Mouse (Mus musculus): ENCODE data around the gene 4930568D16Rik. TPM values are rescaled to one million over a fixed set of nuclear protein-coding genes. Genes with fewer than 3 reads are reported as not detected.
A peak's percentile ranks its signal among the peaks of the same experiment; 100 is the strongest.

4930568D16Rik gene
- polyA plus RNA-seq, 1 experiment from 2014 or later = not detected

- Histone ChIP-seq H3K4me1 (peaks cover 12% of the 10 kb centered on the region), H3K4me3 (replicated peaks) (no peak overlapping the region), H3K4me2 (no peak overlapping the region), H3K27ac (peak overlapping the region; percentile 53; the same call in 1 of the 2 replicates), H3K36me3 (no peaks in the 10 kb centered on the region), H3K9ac (no peak overlapping the region), H3K9me3 (no peaks in the 10 kb centered on the region), H3K27me3 (replicated peaks) (no peaks in the 10 kb centered on the region)
- ATAC-seq (ENCODE audit: insufficient read depth, low FRiP score, low read depth) = no peak
- WGBS = 48% methylated on average over 6 of the region's 6 CpGs
Measured at GRCm38 (mm10) chr2:35338707-35339106, 28.8 kb downstream of the 4930568D16Rik start.

- peak overlapping the region; percentile 53 for H3K27ac ChIP-seq
- no peaks in the 10 kb centered on the region for H3K27me3 ChIP-seq (replicated peaks)
- no peak overlapping the region for H3K4me2 ChIP-seq
- no peak overlapping the region for H3K9ac ChIP-seq
- H3K4me1 ChIP-seq = peaks cover 12% of the 10 kb centered on the region
- 49% methylated on average over 1 of the region's 1 CpGs for WGBS
- no peak overlapping the region for H3K4me3 ChIP-seq (replicated peaks)
- no peaks in the 10 kb centered on the region for H3K9me3 ChIP-seq
- no peaks in the 10 kb centered on the region for H3K36me3 ChIP-seq
- no peak for ATAC-seq (ENCODE audit: insufficient read depth, low FRiP score, low read depth)
Measured at GRCm38 (mm10) chr2:35338036-35338435, 29.5 kb downstream of the 4930568D16Rik start.

GRCm38 (mm10) chr2:35337419-35337818 lies 30.1 kb downstream of the 4930568D16Rik start:
- Histone ChIP-seq H3K4me2 (peak overlapping the region; percentile 95), H3K4me1 (peaks cover 12% of the 10 kb centered on the region), H3K36me3 (no peaks in the 10 kb centered on the region), H3K9me3 (no peaks in the 10 kb centered on the region), H3K27ac (peak overlapping the region; percentile 95), H3K9ac (no peak overlapping the region), H3K27me3 (replicated peaks) (no peaks in the 10 kb centered on the region), H3K4me3 (replicated peaks) (peak overlapping the region; percentile 84)
- 46% methylated on average over 10 of the region's 10 CpGs for WGBS
- ATAC-seq (ENCODE audit: insufficient read depth, low FRiP score, low read depth) = no peak

- no peaks in the 10 kb centered on the region for H3K27me3 ChIP-seq (replicated peaks)
- peak within 1 kb of the TSS; percentile 95 for H3K4me2 ChIP-seq
- H3K4me1 ChIP-seq = peaks cover 12% of the 10 kb centered on the region
- no peaks in the 10 kb centered on the region for H3K36me3 ChIP-seq
- peak within 1 kb of the TSS; percentile 85 for H3K9ac ChIP-seq
- H3K4me3 ChIP-seq (replicated peaks) = peak within 1 kb of the TSS; percentile 84
- WGBS = under 1% methylated on average over 45 of the region's 45 CpGs
- peak; percentile 96 for ATAC-seq (ENCODE audit: insufficient read depth, low FRiP score, low read depth)
- no peaks in the 10 kb centered on the region for H3K9me3 ChIP-seq
- H3K27ac ChIP-seq = peak within 1 kb of the TSS; percentile 95
Measured at GRCm38 (mm10) chr2:35336388-35337280, 30.9 kb downstream of the 4930568D16Rik start, which contains the start of gene Stom. TSS of gene Stom (minus strand) at chr2:35336976.

GRCm38 (mm10) chr2:35335620-35336019 lies 31.9 kb downstream of the 4930568D16Rik start:
- Histone ChIP-seq H3K4me1 (peaks cover 12% of the 10 kb centered on the region), H3K4me3 (replicated peaks) (peak overlapping the region; percentile 84), H3K27ac (peak overlapping the region; percentile 95; the same call in 1 of the 2 replicates), H3K9ac (peak overlapping the region; percentile 1; the same call in 1 of the 2 replicates), H3K36me3 (no peaks in the 10 kb centered on the region), H3K27me3 (replicated peaks) (no peaks in the 10 kb centered on the region), H3K4me2 (peak overlapping the region; percentile 95), H3K9me3 (no peaks in the 10 kb centered on the region)
- ATAC-seq (ENCODE audit: insufficient read depth, low FRiP score, low read depth) = no peak
- WGBS = 6% methylated on average over 7 of the region's 7 CpGs

GRCm38 (mm10) chr2:35333670-35334069 lies 33.9 kb downstream of the 4930568D16Rik start:
- Histone ChIP-seq H3K9ac (no peak overlapping the region), H3K4me1 (peaks cover 12% of the 10 kb centered on the region), H3K4me2 (0 out of 2 replicates have a peak overlapping the region, but pooled peaks have one; percentile 20), H3K36me3 (no peaks in the 10 kb centered on the region), H3K27ac (no peak overlapping the region), H3K27me3 (replicated peaks) (no peaks in the 10 kb centered on the region), H3K9me3 (no peaks in the 10 kb centered on the region), H3K4me3 (replicated peaks) (no peak overlapping the region)
- no peak for ATAC-seq (ENCODE audit: insufficient read depth, low FRiP score, low read depth)

GRCm38 (mm10) chr2:35331205-35331604 lies 36.3 kb downstream of the 4930568D16Rik start:
- WGBS = 67% methylated on average over 2 of the region's 2 CpGs
- no peak overlapping the region for H3K9ac ChIP-seq
- H3K4me3 ChIP-seq (replicated peaks) = no peak overlapping the region
- H3K36me3 ChIP-seq = no peaks in the 10 kb centered on the region
- H3K27ac ChIP-seq = no peak overlapping the region
- no peaks in the 10 kb centered on the region for H3K9me3 ChIP-seq
- no peak overlapping the region for H3K4me2 ChIP-seq
- H3K4me1 ChIP-seq = peaks cover 4% of the 10 kb centered on the region
- H3K27me3 ChIP-seq (replicated peaks) = no peaks in the 10 kb centered on the region
- no peak for ATAC-seq (ENCODE audit: insufficient read depth, low FRiP score, low read depth)

GRCm38 (mm10) chr2:35329061-35329460 lies 38.5 kb downstream of the 4930568D16Rik start:
- no peaks in the 10 kb centered on the region for H3K4me1 ChIP-seq
- WGBS = 70% methylated on average over 2 of the region's 2 CpGs
- no peak for ATAC-seq (ENCODE audit: insufficient read depth, low FRiP score, low read depth)
- H3K9ac ChIP-seq = no peak overlapping the region
- no peaks in the 10 kb centered on the region for H3K36me3 ChIP-seq
- H3K27ac ChIP-seq = no peak overlapping the region
- H3K27me3 ChIP-seq (replicated peaks) = no peaks in the 10 kb centered on the region
- no peak overlapping the region for H3K4me3 ChIP-seq (replicated peaks)
- no peaks in the 10 kb centered on the region for H3K9me3 ChIP-seq
- H3K4me2 ChIP-seq = no peak overlapping the region

- Histone ChIP-seq H3K4me3 (replicated peaks) (no peak overlapping the region), H3K9me3 (no peaks in the 10 kb centered on the region), H3K4me2 (no peak overlapping the region), H3K4me1 (no peaks in the 10 kb centered on the region), H3K36me3 (no peaks in the 10 kb centered on the region), H3K9ac (no peak overlapping the region), H3K27me3 (replicated peaks) (no peaks in the 10 kb centered on the region), H3K27ac (no peak overlapping the region)
- 40% methylated on average over 11 of the region's 11 CpGs for WGBS
- ATAC-seq (ENCODE audit: insufficient read depth, low FRiP score, low read depth) = no peak
Measured at GRCm38 (mm10) chr2:35328064-35328792, 39.3 kb downstream of the 4930568D16Rik start.

GRCm38 (mm10) chr2:35327583-35327982 lies 39.9 kb downstream of the 4930568D16Rik start:
- H3K36me3 ChIP-seq = no peaks in the 10 kb centered on the region
- H3K4me1 ChIP-seq = peaks cover 2% of the 10 kb centered on the region; the same call in 1 of the 2 replicates
- H3K9me3 ChIP-seq = no peaks in the 10 kb centered on the region
- no peak overlapping the region; the same call in 1 of the 2 replicates for H3K4me2 ChIP-seq
- peak; percentile 70 for ATAC-seq (ENCODE audit: insufficient read depth, low FRiP score, low read depth)
- H3K9ac ChIP-seq = no peak overlapping the region
- H3K27ac ChIP-seq = no peak overlapping the region
- no peak overlapping the region for H3K4me3 ChIP-seq (replicated peaks)
- no peaks in the 10 kb centered on the region for H3K27me3 ChIP-seq (replicated peaks)
- 54% methylated on average over 10 of the region's 10 CpGs for WGBS

GRCm38 (mm10) chr2:35326931-35327330 lies 40.6 kb downstream of the 4930568D16Rik start:
- no peak for ATAC-seq (ENCODE audit: insufficient read depth, low FRiP score, low read depth)
- Histone ChIP-seq H3K4me1 (peaks cover 6% of the 10 kb centered on the region; the same call in 1 of the 2 replicates), H3K27ac (no peak overlapping the region), H3K9ac (no peak overlapping the region), H3K4me3 (replicated peaks) (no peak overlapping the region), H3K4me2 (no peak overlapping the region), H3K9me3 (no peaks in the 10 kb centered on the region), H3K27me3 (replicated peaks) (no peaks in the 10 kb centered on the region), H3K36me3 (peaks cover 4% of the 10 kb centered on the region; the same call in 1 of the 2 replicates)
- 35% methylated on average over 1 of the region's 1 CpGs for WGBS

GRCm38 (mm10) chr2:35325930-35326329 lies 41.6 kb downstream of the 4930568D16Rik start:
- Histone ChIP-seq H3K4me2 (no peak overlapping the region), H3K9me3 (no peaks in the 10 kb centered on the region), H3K4me3 (replicated peaks) (no peak overlapping the region), H3K27me3 (replicated peaks) (no peaks in the 10 kb centered on the region), H3K4me1 (peaks cover 6% of the 10 kb centered on the region; the same call in 1 of the 2 replicates), H3K27ac (no peak overlapping the region), H3K36me3 (peaks cover 4% of the 10 kb centered on the region; the same call in 1 of the 2 replicates), H3K9ac (no peak overlapping the region)
- 68% methylated on average over 10 of the region's 10 CpGs for WGBS
- no peak for ATAC-seq (ENCODE audit: insufficient read depth, low FRiP score, low read depth)
